Mouse (Mus musculus) stomach, embryonic 14.5 days (tissue): ENCODE data around the gene Tpi1. TPM values are rescaled to one million over a fixed set of nuclear protein-coding genes. Genes with fewer than 3 reads are reported as not detected.
"Not testable (repeated sequence)": the region's sequence is repeated elsewhere in the genome, so short reads cannot be mapped to it uniquely, and the experiment has no call there.

ENCODE experiments used
- ATAC-seq: fragments of 200-750 bp; cut with Nextera tagmentation; 2 replicates; pipeline ENCODE4 v1.8.0; 2017; ENCODE audit warnings: low read depth, moderate TSS enrichment; ENCODE audit not compliant: insufficient number of reproducible peaks, insufficient read depth, low FRiP score
- H3K27ac ChIP-seq: fragments of 300-500 bp; sonication (generic); 2 replicates; pipeline ENCODE4 v1.5.1; 2014; ENCODE audit warnings: mild to moderate bottlenecking, low read length, moderate library complexity, mixed read lengths
- H3K27me3 ChIP-seq: fragments of 300-500 bp; sonication (generic); 2 replicates; pipeline ENCODE4 v1.6.1; 2014; ENCODE audit warnings: low read length, control low read depth, mixed read lengths; ENCODE audit not compliant: control insufficient read depth, insufficient read depth
- H3K36me3 ChIP-seq: fragments of 300-500 bp; sonication (generic); 2 replicates; pipeline ENCODE4 v1.6.1; 2014; ENCODE audit warnings: mild to moderate bottlenecking, control low read depth, low read length, moderate library complexity, mixed read lengths; ENCODE audit not compliant: control insufficient read depth, insufficient read depth
- H3K4me1 ChIP-seq: fragments of 300-500 bp; sonication (generic); 2 replicates; pipeline ENCODE4 v1.6.1; 2014; ENCODE audit warnings: low read length, control low read depth, mixed read lengths; ENCODE audit not compliant: control insufficient read depth, insufficient read depth
- H3K4me2 ChIP-seq: fragments of 300-500 bp; sonication (generic); replicated peaks from 2 replicates; pipeline ENCODE4 v1.6.1; 2014; ENCODE audit warnings: low read depth, low read length, control low read depth
- H3K4me3 ChIP-seq: fragments of 300-500 bp; sonication (generic); 2 replicates; pipeline ENCODE4 v1.5.1; 2014; ENCODE audit warnings: low read depth, low read length, control low read depth
- H3K9ac ChIP-seq: fragments of 300-500 bp; sonication (generic); replicated peaks from 2 replicates; pipeline ENCODE4 v1.6.1; 2014; ENCODE audit warnings: low read depth, mild to moderate bottlenecking, control low read depth, low read length, moderate library complexity, mixed read lengths
- H3K9me3 ChIP-seq: fragments of 300-500 bp; sonication (generic); 2 replicates; pipeline ENCODE4 v1.6.1; 2016; ENCODE audit warnings: low read depth, low read length, control low read depth; ENCODE audit not compliant: control insufficient read depth
- WGBS: fragments of 180-500 bp; shearing (Covaris S2); extraction: QIAGEN DNeasy Blood & Tissue Kit; methylation state at CpG from one replicate; pipeline ENCODE4 v1.1.7; 2014; 5-methylcytosine and 5-hydroxymethylcytosine counted together
- polyA plus RNA-seq: library from polyadenylated mRNA; unstranded; fragments of >200 nt; fragmentation: Nextera tagmentation; extraction: Ambion mirVana; gene quantifications from 2 replicates; pipeline ENCODE4 v1.2.1, GENCODE M21; 2014

The Tpi1 gene
- polyA plus RNA-seq, 1 experiment from 2014 or later, result 844 TPM

DNA sequence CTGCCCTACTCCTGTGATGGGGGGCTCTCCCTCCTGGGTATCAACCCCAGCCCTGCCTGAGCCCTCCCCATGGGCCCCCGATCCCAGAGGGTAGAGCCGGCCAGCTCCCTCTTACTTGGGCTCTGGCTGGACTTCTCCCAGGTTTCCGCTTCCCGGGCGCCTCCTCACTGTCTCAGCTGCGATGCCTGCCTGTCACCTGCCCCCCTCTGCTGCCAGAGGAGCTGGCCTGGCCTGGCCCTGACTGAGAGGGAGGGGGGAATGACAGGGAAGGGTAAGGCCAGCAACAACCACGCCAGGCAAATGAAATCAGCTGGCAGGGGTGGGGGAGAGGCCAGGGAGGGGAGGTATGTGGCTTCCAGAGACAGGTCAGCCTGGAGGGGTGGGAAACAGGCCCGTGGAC is 25.7 kb upstream of the Tpi1 start:
- 0 out of 2 replicates have a peak, but pooled peaks have one; percentile 2 for ATAC-seq
- no peak overlapping the region for H3K4me2 ChIP-seq
- peaks cover 18% of the 10 kb centered on the region for H3K4me1 ChIP-seq
- no peak overlapping the region for H3K27ac ChIP-seq
- 10% methylated on average over 8 of the region's 8 CpGs for WGBS
- H3K9ac ChIP-seq, result no peak overlapping the region; the same call in 1 of the 2 replicates
- H3K4me3 ChIP-seq, result no peak overlapping the region
- H3K9me3 ChIP-seq, result no peaks in the 10 kb centered on the region
- H3K36me3 ChIP-seq, result no peaks in the 10 kb centered on the region; the same call in 1 of the 2 replicates
- no peaks in the 10 kb centered on the region for H3K27me3 ChIP-seq

DNA sequence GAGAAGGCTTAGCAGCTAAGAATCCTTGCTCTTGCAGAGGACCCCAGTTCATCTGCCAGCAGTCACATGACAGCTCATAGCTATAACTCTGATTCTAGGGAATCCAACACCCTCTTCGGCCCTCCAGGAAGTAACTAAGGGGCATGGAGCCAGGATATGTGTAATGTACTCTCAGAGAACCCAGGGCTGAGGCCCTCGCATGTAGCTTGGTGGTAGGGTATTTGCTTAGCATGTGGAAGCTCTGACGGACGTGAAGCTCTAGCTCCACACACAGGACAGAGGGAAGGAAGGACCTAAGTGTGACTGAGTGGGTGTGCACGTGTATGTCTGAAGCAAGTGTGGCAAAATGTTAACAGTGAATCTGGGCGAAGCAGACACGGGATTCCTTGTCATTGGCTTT is 22.3 kb upstream of the Tpi1 start:
- no peak overlapping the region for H3K9ac ChIP-seq
- no peaks in the 10 kb centered on the region for H3K9me3 ChIP-seq
- H3K4me3 ChIP-seq, result no peak overlapping the region
- no peak overlapping the region for H3K27ac ChIP-seq
- H3K4me1 ChIP-seq, result peaks cover 18% of the 10 kb centered on the region
- H3K4me2 ChIP-seq, result no peak overlapping the region
- H3K36me3 ChIP-seq, result peaks cover 20% of the 10 kb centered on the region
- ATAC-seq, result no peak
- WGBS, result 75% methylated on average over 7 of the region's 7 CpGs
- no peaks in the 10 kb centered on the region for H3K27me3 ChIP-seq

DNA sequence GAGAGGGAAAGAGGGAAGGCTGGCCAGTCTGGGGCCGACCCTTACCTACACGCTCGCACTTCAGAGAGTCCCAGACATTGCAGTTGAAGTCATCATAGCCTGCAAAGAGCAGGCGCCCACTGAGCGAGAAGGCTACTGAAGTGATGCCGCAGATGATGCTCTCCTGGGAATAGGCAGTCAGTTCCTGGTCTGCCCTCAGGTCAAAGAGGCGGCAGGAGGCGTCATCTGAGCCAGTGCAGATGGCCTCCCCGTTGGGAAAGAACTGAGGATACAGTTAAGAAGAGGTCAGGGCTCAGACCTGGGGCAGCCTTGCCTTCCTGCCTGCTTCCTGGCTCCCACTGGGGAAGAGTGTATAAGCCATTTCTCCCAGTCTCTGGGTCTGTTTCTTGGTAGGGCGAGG is 21.4 kb upstream of the Tpi1 start:
- Histone ChIP-seq H3K4me3 (no peak overlapping the region), H3K9ac (no peak overlapping the region), H3K9me3 (no peaks in the 10 kb centered on the region), H3K27me3 (no peaks in the 10 kb centered on the region), H3K4me2 (no peak overlapping the region), H3K4me1 (peaks cover 18% of the 10 kb centered on the region), H3K27ac (no peak overlapping the region), H3K36me3 (peaks cover 20% of the 10 kb centered on the region)
- WGBS, result 61% methylated on average over 10 of the region's 10 CpGs
- no peak for ATAC-seq

DNA sequence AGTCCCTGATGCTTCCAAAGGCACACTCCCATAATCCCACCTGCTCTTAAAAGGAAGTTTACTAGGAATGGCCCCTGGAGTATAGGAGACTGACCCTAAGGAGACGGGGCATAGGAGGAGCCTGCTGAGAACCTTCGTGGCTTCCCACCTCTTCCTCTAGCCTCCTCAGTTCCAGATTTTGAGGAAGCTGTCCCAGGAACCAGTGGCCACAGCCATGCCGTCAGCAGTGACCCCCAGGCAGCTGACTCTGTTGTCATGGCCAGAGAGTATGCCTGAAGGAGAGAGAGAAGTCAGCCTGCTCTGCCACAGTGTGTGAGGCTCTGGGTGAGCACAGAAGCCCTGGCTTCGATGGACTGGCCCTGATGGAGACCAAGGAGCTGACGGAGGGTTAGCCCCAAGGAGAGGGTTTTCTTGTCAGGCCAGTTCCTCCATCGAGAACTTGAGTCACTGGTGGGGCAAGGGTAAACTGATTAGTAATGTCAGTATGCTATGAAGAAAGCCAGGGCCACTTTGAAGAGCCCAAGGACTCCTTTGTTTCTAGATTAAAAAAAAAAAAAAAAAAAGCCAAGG is 20.5 kb upstream of the Tpi1 start:
- H3K36me3 ChIP-seq, result peaks cover 20% of the 10 kb centered on the region
- H3K4me3 ChIP-seq, result no peak overlapping the region
- no peak overlapping the region for H3K9ac ChIP-seq
- no peak for ATAC-seq
- H3K27me3 ChIP-seq, result no peaks in the 10 kb centered on the region
- H3K9me3 ChIP-seq, result no peaks in the 10 kb centered on the region
- peaks cover 8% of the 10 kb centered on the region for H3K4me1 ChIP-seq
- H3K4me2 ChIP-seq, result no peak overlapping the region
- H3K27ac ChIP-seq, result no peak overlapping the region
- 73% methylated on average over 6 of the region's 6 CpGs for WGBS

DNA sequence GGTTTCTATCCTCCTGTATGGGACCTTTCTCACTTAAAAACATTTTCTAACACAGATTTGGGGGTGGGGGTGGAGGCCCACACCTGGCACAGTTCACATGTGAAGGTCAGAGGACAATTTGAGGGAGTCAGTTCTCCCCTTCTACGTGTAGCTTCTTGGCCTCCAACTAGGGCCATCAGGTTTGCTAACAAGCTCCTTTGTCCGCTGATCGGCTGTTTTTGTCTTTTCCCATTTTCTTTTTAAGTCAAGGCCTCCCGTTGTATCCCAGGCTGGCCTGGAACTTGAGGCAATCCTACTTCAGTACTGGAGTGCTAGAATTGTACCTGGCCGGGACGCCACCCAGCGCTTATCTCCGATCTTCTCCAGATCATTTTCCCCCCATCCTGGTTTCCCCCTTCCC is 17.6 kb upstream of the Tpi1 start:
- Histone ChIP-seq H3K9me3 (no peaks in the 10 kb centered on the region), H3K9ac (no peak overlapping the region), H3K4me1 (peaks cover 6% of the 10 kb centered on the region; the same call in 1 of the 2 replicates), H3K27ac (no peak overlapping the region), H3K36me3 (peaks cover 20% of the 10 kb centered on the region), H3K4me2 (no peak overlapping the region), H3K27me3 (no peaks in the 10 kb centered on the region), H3K4me3 (no peak overlapping the region)
- WGBS, result 91% methylated on average over 8 of the region's 8 CpGs
- ATAC-seq, result no peak

DNA sequence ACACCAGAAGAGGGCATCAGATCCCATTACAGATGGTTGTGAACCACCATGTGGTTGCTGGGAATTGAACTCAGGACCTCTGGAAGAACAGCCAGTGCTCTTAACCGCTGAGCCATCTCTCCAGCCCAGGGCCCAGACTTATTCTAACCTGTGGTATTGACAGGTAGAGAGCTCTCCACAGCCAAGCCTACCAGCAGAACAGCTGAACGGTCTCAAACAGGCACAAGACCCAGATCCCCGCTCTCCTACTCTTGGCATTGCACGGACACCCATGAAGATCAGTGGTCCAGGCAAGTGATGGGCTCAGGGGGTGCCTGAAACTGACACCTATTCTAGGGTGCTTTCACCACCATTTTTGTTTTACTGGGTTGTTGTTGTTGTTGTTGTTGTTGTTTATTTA is 17.1 kb upstream of the Tpi1 start:
- ATAC-seq, H3K9me3 ChIP-seq, H3K9ac ChIP-seq, H3K27me3 ChIP-seq, H3K4me1 ChIP-seq, H3K27ac ChIP-seq: not testable (repeated sequence)
- H3K4me2 ChIP-seq, result peak overlapping the region; percentile 54; the same call in 1 of the 2 replicates
- H3K4me3 ChIP-seq, result peak overlapping the region; percentile 69; the same call in 1 of the 2 replicates
- WGBS, result 93% methylated on average over 4 of the region's 4 CpGs
- peaks cover 22% of the 10 kb centered on the region for H3K36me3 ChIP-seq

DNA sequence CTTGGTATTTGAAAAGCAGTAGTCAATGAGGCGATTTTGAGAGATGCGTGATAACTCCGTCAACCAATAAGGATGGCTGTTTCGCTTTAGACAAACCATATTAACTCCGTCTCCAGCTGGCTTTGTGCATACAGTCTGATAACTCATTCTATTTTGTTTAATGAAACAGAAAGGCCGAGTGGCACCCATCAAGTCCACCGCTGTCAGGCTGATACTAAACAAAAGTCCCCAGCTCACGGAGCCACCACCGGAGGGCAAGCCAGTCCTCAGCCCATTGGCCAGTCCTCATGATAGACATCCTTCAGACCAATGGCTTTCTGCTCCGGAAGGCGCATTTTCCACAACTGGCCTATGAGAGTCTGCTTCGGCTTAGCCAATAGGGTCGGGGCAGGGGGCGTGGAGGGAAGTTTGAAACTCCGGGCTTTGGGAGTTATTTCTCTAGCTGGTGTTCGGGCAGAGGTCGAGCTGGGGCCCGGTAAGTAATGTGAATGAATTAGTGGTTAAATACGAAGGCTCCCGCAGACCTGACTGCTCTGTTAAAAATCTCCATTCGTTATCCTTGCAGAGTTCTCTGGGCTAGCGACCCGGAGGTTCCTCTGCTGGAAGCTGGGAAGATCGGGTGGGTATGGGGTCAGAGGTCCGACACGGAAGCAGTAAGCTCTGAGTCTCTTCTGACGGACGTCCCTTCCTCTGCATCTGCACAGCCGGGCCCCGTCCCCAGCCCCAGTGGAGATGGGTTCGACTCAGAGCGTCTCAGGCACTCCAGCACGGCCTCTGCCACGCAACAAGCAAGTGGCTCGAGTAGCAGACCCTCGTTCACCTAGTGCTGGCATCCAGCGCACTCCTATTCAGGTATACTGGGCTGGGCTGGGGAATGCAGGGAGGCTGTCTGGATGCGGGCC is 16.0 kb upstream of the Tpi1 start:
- ATAC-seq, result peak; percentile 87
- H3K9ac ChIP-seq, result peak overlapping the region; percentile 52
- peaks cover 6% of the 10 kb centered on the region; the same call in 1 of the 2 replicates for H3K4me1 ChIP-seq
- peak overlapping the region; percentile 84 for H3K27ac ChIP-seq
- peak overlapping the region; percentile 69 for H3K4me3 ChIP-seq
- H3K27me3 ChIP-seq, result no peaks in the 10 kb centered on the region
- no peaks in the 10 kb centered on the region for H3K9me3 ChIP-seq
- WGBS, result under 1% methylated on average over 38 of the region's 38 CpGs
- H3K36me3 ChIP-seq, result peaks cover 33% of the 10 kb centered on the region
- peak overlapping the region; percentile 54 for H3K4me2 ChIP-seq

DNA sequence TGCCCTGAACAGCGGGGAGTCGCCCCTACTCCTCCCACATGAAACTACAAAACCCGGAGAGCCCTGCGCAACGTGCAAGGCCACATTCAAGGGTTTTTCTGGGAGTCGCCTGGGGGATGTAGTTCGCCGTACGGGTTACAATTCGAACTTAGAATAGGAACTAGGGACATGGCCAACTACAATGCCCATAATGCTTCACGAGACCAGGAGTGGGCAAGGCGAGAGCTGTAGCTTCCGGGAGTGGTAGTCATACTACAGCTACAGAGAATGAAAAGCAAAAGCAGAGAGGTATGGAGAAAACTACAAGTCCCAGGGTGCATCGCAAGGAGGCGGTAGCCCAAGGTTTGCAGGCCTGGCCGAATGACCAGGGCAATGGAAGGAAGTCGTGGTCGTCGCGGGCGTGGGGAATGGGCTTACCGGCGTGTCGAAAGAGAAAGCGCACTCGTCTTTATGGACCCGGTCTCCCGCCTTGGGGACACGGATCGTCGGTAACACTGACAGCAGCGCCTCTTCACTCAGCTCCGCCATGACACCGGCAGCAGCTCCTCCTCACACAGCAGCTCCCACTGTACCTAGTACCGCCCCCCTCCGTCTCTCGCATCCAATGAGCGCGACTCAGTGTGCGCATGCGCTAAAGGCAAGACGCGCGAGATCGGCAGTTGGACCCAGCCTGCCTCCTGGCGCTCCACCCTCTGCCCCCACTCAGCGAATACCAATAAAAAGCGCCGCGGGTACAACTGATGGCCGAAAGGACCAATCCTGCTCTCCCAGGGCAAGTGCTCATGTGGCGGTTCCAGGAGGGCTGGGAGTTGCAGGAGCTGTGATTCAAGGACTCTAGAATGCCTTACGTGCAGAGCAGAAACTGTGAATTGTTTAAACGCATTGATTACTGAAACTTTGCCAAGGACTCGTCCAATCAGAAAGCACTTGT is 15.0 kb upstream of the Tpi1 start, which contains the start of the genes Usp5 and Cdca3:
Gene Usp5 (minus strand): TSS at position 617 of the 931 bp plus-strand sequence.
Gene Cdca3 (plus strand): TSS at position 680 of the 931 bp plus-strand sequence.
- no peaks in the 10 kb centered on the region for H3K9me3 ChIP-seq
- H3K9ac ChIP-seq, result peak within 1 kb of the TSS; percentile 52
- under 1% methylated on average over 55 of the region's 55 CpGs for WGBS
- peaks cover 6% of the 10 kb centered on the region; the same call in 1 of the 2 replicates for H3K4me1 ChIP-seq
- H3K27me3 ChIP-seq, result no peaks in the 10 kb centered on the region
- ATAC-seq, result peak; percentile 93
- H3K4me3 ChIP-seq, result peak within 1 kb of the TSS; percentile 69
- peak within 1 kb of the TSS; percentile 81 for H3K4me2 ChIP-seq
- H3K36me3 ChIP-seq, result peaks cover 37% of the 10 kb centered on the region
- H3K27ac ChIP-seq, result peak within 1 kb of the TSS; percentile 84
